9 mouse cellular contexts compared by ENCODE assay signal in genomic region chr13:65241627-65242318, GRCm38 (mm10). TPM values are rescaled to one million over a fixed set of nuclear protein-coding genes. Genes with fewer than 3 reads are reported as not detected.
DNase-seq lines count a peak whose midpoint lies in the region; ATAC-seq and TF ChIP-seq lines count a peak whose summit lies in the region.
"Had no signal": no experiment of that assay in that cellular context is flagged by ENCODE, and none has a peak within 500 bp of the region (broad histone marks: within the 10 kb centered on the region; RNA-seq: fewer than 3 reads in every experiment).

No protein-coding gene starts in this region.

- TF ChIP-seq CTCF in MEL (IDR thresholded peaks at IDR 0.05 in 2 of 3, conservative IDR thresholded peaks at IDR 0.05 in 1 of 3; ENCODE audit: control insufficient read depth in 1 of 3, insufficient read depth in 1 of 3, low read depth in 2 of 3, low read length in 3 of 3, poor library complexity in 1 of 3, severe bottlenecking in 1 of 3), result no peak

- no peak; a peak in 2 of 4 replicates for TF ChIP-seq POLR2A in MEL (IDR thresholded peaks at IDR 0.05; ENCODE audit: control insufficient read depth in 1 of 2, insufficient read depth in 1 of 2, low read depth in 1 of 2, low read length in 2 of 2, poor library complexity in 1 of 2)

- TF ChIP-seq RAD21 in MEL (IDR thresholded peaks at IDR 0.05; ENCODE audit: low read depth, low read length), result no peak

- H3K36me3 ChIP-seq in kidney, embryonic 14.5 days (ENCODE audit: control insufficient read depth, insufficient read depth, low read length), result no peaks in the 10 kb centered on the region
- peaks cover 0 to 2% of the 10 kb centered on the region in 2 experiments; a peak in 2 of 4 replicates for H3K36me3 ChIP-seq in MEL (ENCODE audit: control insufficient read depth in 1 of 2, insufficient read depth in 2 of 2, low read length in 2 of 2)
- H3K36me3 ChIP-seq in erythroblast, embryonic 14.5 days (ENCODE audit: control insufficient read depth), result peaks cover 21% of the 10 kb centered on the region
- no peaks in the 10 kb centered on the region for H3K36me3 ChIP-seq in limb, embryonic 11.5 days (ENCODE audit: control insufficient read depth, insufficient read depth, low read length)
- H3K36me3 ChIP-seq in midbrain, embryonic 14.5 days (ENCODE audit: control insufficient read depth, insufficient read depth, low read length), result no peaks in the 10 kb centered on the region

- peaks cover 12% of the 10 kb centered on the region for H3K9me3 ChIP-seq in kidney, embryonic 14.5 days (ENCODE audit: control insufficient read depth, low read length)
- H3K9me3 ChIP-seq in MEL (replicated peaks; ENCODE audit: insufficient read depth, low read length), result no peaks in the 10 kb centered on the region
- H3K9me3 ChIP-seq in erythroblast, embryonic 14.5 days (ENCODE audit: control insufficient read depth, low read length), result peaks cover 14% of the 10 kb centered on the region
- peaks cover 6% of the 10 kb centered on the region; the same call in 1 of the 2 replicates for H3K9me3 ChIP-seq in limb, embryonic 11.5 days (ENCODE audit: control insufficient read depth, low read length)
- H3K9me3 ChIP-seq in midbrain, embryonic 14.5 days (ENCODE audit: control insufficient read depth, low read length), result peaks cover 31% of the 10 kb centered on the region

- H3K27me3 ChIP-seq in kidney, embryonic 14.5 days (ENCODE audit: control insufficient read depth, insufficient read depth, low read length), result no peaks in the 10 kb centered on the region
- H3K27me3 ChIP-seq in MEL (ENCODE audit: control insufficient read depth in 1 of 2, insufficient read depth in 2 of 2, low read length in 2 of 2), result no peaks in the 10 kb centered on the region
- no peaks in the 10 kb centered on the region for H3K27me3 ChIP-seq in erythroblast, embryonic 14.5 days (ENCODE audit: control insufficient read depth)
- no peaks in the 10 kb centered on the region for H3K27me3 ChIP-seq in limb, embryonic 11.5 days (ENCODE audit: control insufficient read depth, insufficient read depth, low read length)
- no peaks in the 10 kb centered on the region for H3K27me3 ChIP-seq in midbrain, embryonic 14.5 days (ENCODE audit: control insufficient read depth, insufficient read depth, low read length)

- TF ChIP-seq EP300 in MEL (IDR thresholded peaks at IDR 0.05; ENCODE audit: low read depth in 1 of 2, low read length in 2 of 2), result no peak

- H3K4me2 ChIP-seq in kidney, embryonic 14.5 days (replicated peaks; ENCODE audit: low read depth, low read length), result peak overlapping the region; percentile 95
- H3K4me2 ChIP-seq in limb, embryonic 11.5 days (ENCODE audit: low read depth, severe bottlenecking), result peak overlapping the region; percentile 97
- H3K4me2 ChIP-seq in midbrain, embryonic 14.5 days (ENCODE audit: low read length), result peak overlapping the region; percentile 96

- H3K4me1 ChIP-seq in kidney, embryonic 14.5 days (ENCODE audit: control insufficient read depth, insufficient read depth, low read length), result peaks cover 3% of the 10 kb centered on the region
- peaks cover 0 to 10% of the 10 kb centered on the region in 2 experiments; a peak in 2 of 4 replicates for H3K4me1 ChIP-seq in MEL (ENCODE audit: control insufficient read depth in 1 of 2, insufficient read depth in 2 of 2, low read length in 2 of 2)
- H3K4me1 ChIP-seq in erythroblast, embryonic 14.5 days (ENCODE audit: control insufficient read depth), result peaks cover 30% of the 10 kb centered on the region
- peaks cover 9% of the 10 kb centered on the region; the same call in 1 of the 2 replicates for H3K4me1 ChIP-seq in limb, embryonic 11.5 days (ENCODE audit: control insufficient read depth, insufficient read depth, low read length)
- peaks cover 10% of the 10 kb centered on the region for H3K4me1 ChIP-seq in midbrain, embryonic 14.5 days (ENCODE audit: control insufficient read depth, insufficient read depth, low read length)

- peaks cover 32% of the 10 kb centered on the region for H3K79me2 ChIP-seq in MEL (ENCODE audit: control insufficient read depth, insufficient read depth, low read length, poor library complexity)

- 2% methylated on average over 51 of the region's 51 CpGs for WGBS in kidney, embryonic 14.5 days
- WGBS in limb, embryonic 11.5 days, result 2% methylated on average over 51 of the region's 51 CpGs
- whole genome bisulfite sequencing in midbrain, embryonic 14.5 days, result 2% methylated on average over 51 of the region's 51 CpGs

- peak overlapping the region; percentile 82 for H3K4me3 ChIP-seq in kidney, embryonic 14.5 days (ENCODE audit: low read length)
- peak overlapping the region; percentile 82 to 87 for H3K4me3 ChIP-seq in MEL (ENCODE audit: control insufficient read depth in 1 of 2, insufficient read depth in 1 of 2, low read depth in 2 of 2, low read length in 2 of 2)
- H3K4me3 ChIP-seq in erythroblast, embryonic 14.5 days (replicated peaks), result peak overlapping the region; percentile 99
- H3K4me3 ChIP-seq in limb, embryonic 11.5 days (ENCODE audit: low read depth, low read length), result peak overlapping the region; percentile 76
- peak overlapping the region; percentile 71 for H3K4me3 ChIP-seq in midbrain, embryonic 14.5 days (replicated peaks; ENCODE audit: low read depth, low read length)

- peak overlapping the region; percentile 91 for H3K27ac ChIP-seq in kidney, embryonic 14.5 days (ENCODE audit: low read depth, low read length)
- peak overlapping the region; percentile 66 for H3K27ac ChIP-seq in MEL (ENCODE audit: control insufficient read depth, low read depth, low read length)
- no peak overlapping the region for H3K27ac ChIP-seq in limb, embryonic 11.5 days (replicated peaks; ENCODE audit: low read depth, low read length)
- peak overlapping the region; percentile 93 for H3K27ac ChIP-seq in midbrain, embryonic 14.5 days (replicated peaks; ENCODE audit: low read depth, low read length)

- H3K9ac ChIP-seq in kidney, embryonic 14.5 days (ENCODE audit: low read depth, low read length), result peak overlapping the region; percentile 74
- peak overlapping the region; percentile 86 for H3K9ac ChIP-seq in MEL (ENCODE audit: control insufficient read depth, low read depth, low read length, poor library complexity, severe bottlenecking)
- H3K9ac ChIP-seq in limb, embryonic 11.5 days (ENCODE audit: low read length), result peak overlapping the region; percentile 75
- peak overlapping the region; percentile 73 for H3K9ac ChIP-seq in midbrain, embryonic 14.5 days (replicated peaks; ENCODE audit: low read length)

- ATAC-seq in kidney, embryonic 14.5 days (ENCODE audit: low FRiP score, low TSS enrichment), result peak; percentile 19
- peak; percentile 22; the same call in 1 of the 2 replicates for ATAC-seq in limb, embryonic 11.5 days (ENCODE audit: insufficient number of reproducible peaks, low FRiP score, low TSS enrichment, low read depth)
- ATAC-seq in midbrain, embryonic 14.5 days (ENCODE audit: low FRiP score, low TSS enrichment), result 0 out of 2 replicates have a peak, but pooled peaks have one; percentile 3

- no peak for DNase-seq in kidney, adult 9 months
- no peak for DNase-seq in MEL (ENCODE audit: low read depth, low spot score)
- no peak for DNase-seq in limb, embryonic 11.5 days (ENCODE audit: low spot score)
- DNase-seq in midbrain, embryonic 14.5 days, result peak; percentile 30
- DNase-seq in thymus, postnatal 14 days, result peak; percentile 63
- no peak for DNase-seq in kidney, postnatal 36 days

TF ChIP-seq in MEL, 35 proteins besides CTCF, POLR2A, EP300 and RAD21 (continues in another document):
- TF ChIP-seq KAT2A (conservative IDR thresholded peaks at IDR 0.05; ENCODE audit: low read depth, low read length) (no peak), UBTF (IDR thresholded peaks at IDR 0.05; ENCODE audit: borderline replicate concordance, insufficient read depth, low read depth, low read length) (no peak), JUND (IDR thresholded peaks at IDR 0.05; ENCODE audit: low read depth, low read length) (no peak), SIN3A (IDR thresholded peaks at IDR 0.05; ENCODE audit: low read length) (no peak), NELFE (IDR thresholded peaks at IDR 0.05; ENCODE audit: low read depth, low read length) (no peak), ZMIZ1 (IDR thresholded peaks at IDR 0.05; ENCODE audit: low read depth, low read length) (no peak), BHLHE40 (IDR thresholded peaks at IDR 0.05; ENCODE audit: borderline replicate concordance, low read depth, low read length) (no peak), RCOR1 (IDR thresholded peaks at IDR 0.05; ENCODE audit: low read depth, low read length) (no peak), TBP (IDR thresholded peaks at IDR 0.05; ENCODE audit: low read depth, low read length) (no peak), POLR2AphosphoS2 (IDR thresholded peaks at IDR 0.05; ENCODE audit: low read length) (no peak), ZC3H11A (IDR thresholded peaks at IDR 0.05; ENCODE audit: low read depth, low read length) (no peak), ZNF384 (IDR thresholded peaks at IDR 0.05; ENCODE audit: low read depth, low read length) (no peak)

RNA-seq across cellular contexts. Expression of gene Gm10775, which starts 17.6 kb away (rescaled TPM):
- polyA plus RNA-seq in kidney, embryonic 14.5 days (2014; fragmentation: Nextera tagmentation; extraction: Ambion mirVana), result not detected in 2 replicates
- not detected in 2 replicates for total RNA-seq in MEL (2012; rRNA removed)
- polyA plus RNA-seq in MEL (2012; ENCODE audit: insufficient read depth in 1 of 2, insufficient read length in 2 of 2, low read depth in 1 of 2, low replicate concordance in 2 of 2, missing spikeins in 1 of 2), result under 1 TPM in 1 of 2 experiments, not detected in 1; 0.21 TPM
- 0.07 TPM in 1 of 2 replicates, not detected in the other for polyA plus RNA-seq in erythroblast, embryonic 14.5 days (2012)
- polyA plus RNA-seq in limb, embryonic 11.5 days (2014; fragmentation: Nextera tagmentation; extraction: Ambion mirVana), result not detected in 2 replicates
- 0.30 TPM in 1 of 2 replicates, not detected in the other for polyA plus RNA-seq in midbrain, embryonic 14.5 days (2014; fragmentation: Nextera tagmentation; extraction: Ambion mirVana)

RNA-seq across cellular contexts. Expression of gene Nlrp4f, which starts 36.0 kb away (rescaled TPM):
- polyA plus RNA-seq in kidney, embryonic 14.5 days (2014; fragmentation: Nextera tagmentation; extraction: Ambion mirVana), result 0.24 TPM in 1 of 2 replicates, not detected in the other
- 0.04 TPM in 1 of 2 replicates, not detected in the other for total RNA-seq in MEL (2012; rRNA removed)
- polyA plus RNA-seq in MEL (2012; ENCODE audit: insufficient read depth in 1 of 2, insufficient read length in 2 of 2, low read depth in 1 of 2, low replicate concordance in 2 of 2, missing spikeins in 1 of 2), result not detected
- polyA plus RNA-seq in erythroblast, embryonic 14.5 days (2012), result not detected in 2 replicates
- 0.40 TPM in 1 of 2 replicates, not detected in the other for polyA plus RNA-seq in limb, embryonic 11.5 days (2014; fragmentation: Nextera tagmentation; extraction: Ambion mirVana)
- polyA plus RNA-seq in midbrain, embryonic 14.5 days (2014; fragmentation: Nextera tagmentation; extraction: Ambion mirVana), result 0.08 TPM in 1 of 2 replicates, not detected in the other
- polyA plus RNA-seq: brain, embryonic 14.5 days had no signal

RNA-seq across cellular contexts. Expression of gene Zfp369, which starts 36.8 kb away (rescaled TPM):
- 15.3 and 17.6 TPM in 2 replicates for polyA plus RNA-seq in kidney, embryonic 14.5 days (2014; fragmentation: Nextera tagmentation; extraction: Ambion mirVana)
- 14.1 and 14.7 TPM in 2 replicates for total RNA-seq in MEL (2012; rRNA removed)
- polyA plus RNA-seq in MEL (2012; ENCODE audit: insufficient read depth in 1 of 2, insufficient read length in 2 of 2, low read depth in 1 of 2, low replicate concordance in 2 of 2, missing spikeins in 1 of 2), result 10 to 100 TPM in 1 of 2 experiments, not detected in 1; 15.3 TPM
- polyA plus RNA-seq in erythroblast, embryonic 14.5 days (2012), result 0.56 and 0.70 TPM in 2 replicates
- polyA plus RNA-seq in limb, embryonic 11.5 days (2014; fragmentation: Nextera tagmentation; extraction: Ambion mirVana), result 19.7 and 23.0 TPM in 2 replicates
- 25.7 and 27.3 TPM in 2 replicates for polyA plus RNA-seq in midbrain, embryonic 14.5 days (2014; fragmentation: Nextera tagmentation; extraction: Ambion mirVana)

Comparison
In these comparisons a context has a peak if more than half of its experiments do, and no peak if none do; other contexts are left out.
1. DNase-seq: peak in midbrain, embryonic 14.5 days (single experiment) and thymus, postnatal 14 days (single experiment); none in kidney, adult 9 months (single experiment), MEL (single experiment), limb, embryonic 11.5 days (single experiment) and kidney, postnatal 36 days (0 of 2).
2. Peak in every context shown above with its lines, with median percentiles within 50 percentile points of each other: ATAC-seq, H3K4me2 ChIP-seq, H3K4me3 ChIP-seq and H3K9ac ChIP-seq.